Mouse (Mus musculus) stomach, embryonic 15.5 days (tissue): Measurements from ENCODE around the gene Wasf3. TPM values are rescaled to one million over a fixed set of nuclear protein-coding genes. Genes with fewer than 3 reads are reported as not detected.

Source experiments
- polyA plus RNA-seq: library from polyadenylated mRNA; unstranded; fragments of >200 nt; fragmentation: Nextera tagmentation; extraction: Ambion mirVana; gene quantifications from 2 replicates; pipeline ENCODE4 v1.2.1, GENCODE M21; 2015

Wasf3 gene
- polyA plus RNA-seq, 1 experiment from 2014 or later, result 1.8 TPM

Other genes starting within 250 kb of the Wasf3 start
- gene Gm5565, start 224.4 kb upstream of the Wasf3 start, polyA plus RNA-seq, result not detected in 2 replicates
- not detected in 2 replicates for gene Gm6309, start 214.3 kb upstream of the Wasf3 start, polyA plus RNA-seq
- not detected in 2 replicates for gene 1700001J03Rik, start 199.7 kb upstream of the Wasf3 start, polyA plus RNA-seq
- gene Rnf6, start 163.4 kb upstream of the Wasf3 start, polyA plus RNA-seq, result 47.1 and 48.2 TPM in 2 replicates
- gene Cdk8, start 153.8 kb upstream of the Wasf3 start, polyA plus RNA-seq, result 19.8 and 20.5 TPM in 2 replicates
- not detected in 2 replicates for gene Gm6408, start 97.0 kb downstream of the Wasf3 start, polyA plus RNA-seq
- not detected in 2 replicates for gene Gm6370, start 106.4 kb downstream of the Wasf3 start, polyA plus RNA-seq
- gene 4930449I24Rik, start 117.4 kb downstream of the Wasf3 start, polyA plus RNA-seq, result not detected in 2 replicates
- not detected in 2 replicates for gene Gm3402, start 129.1 kb downstream of the Wasf3 start, polyA plus RNA-seq
- gene Gm3404, start 140.8 kb downstream of the Wasf3 start, polyA plus RNA-seq, result not detected in 2 replicates
- not detected in 2 replicates for gene Gm3409, start 152.7 kb downstream of the Wasf3 start, polyA plus RNA-seq
- gene Gm3415, start 171.2 kb downstream of the Wasf3 start, polyA plus RNA-seq, result not detected in 2 replicates
- gene Gpr12, start 200.3 kb downstream of the Wasf3 start, polyA plus RNA-seq, result 0.10 TPM in 2 replicates